12 mouse cellular contexts compared by ENCODE assay signal in genomic region chr12:40794756-40795155, GRCm38 (mm10).
"Had no signal": no experiment of that assay in that cellular context is flagged by ENCODE, and none has a peak within 500 bp of the region (broad histone marks: within the 10 kb centered on the region; RNA-seq: fewer than 3 reads in every experiment).

No protein-coding gene starts in this region.

- ATAC-seq: intestine, postnatal 0 days had no signal

- H3K4me3 ChIP-seq: limb, embryonic 12.5 days; limb, embryonic 15.5 days; liver, embryonic 13.5 days had no signal

- H3K9ac ChIP-seq: limb, embryonic 12.5 days; limb, embryonic 15.5 days; liver, embryonic 13.5 days had no signal

- H3K27me3 ChIP-seq: limb, embryonic 15.5 days; liver, embryonic 13.5 days had no signal

- H3K4me2 ChIP-seq: limb, embryonic 12.5 days; limb, embryonic 15.5 days; liver, embryonic 13.5 days; midbrain, embryonic 11.5 days had no signal

- H3K36me3 ChIP-seq: limb, embryonic 12.5 days; limb, embryonic 15.5 days; liver, embryonic 13.5 days had no signal

- DNase-seq: left cerebral cortex, postnatal 4 days; liver, embryonic 13.5 days; lung, adult 2 months; lung, postnatal 14 days; lung, postnatal 4 days; midbrain, embryonic 14.5 days; thymus, adult 18-20 months; thymus, postnatal 36 days had no signal

- H3K27ac ChIP-seq: limb, embryonic 12.5 days; limb, embryonic 15.5 days; liver, embryonic 13.5 days had no signal

- H3K9me3 ChIP-seq: limb, embryonic 12.5 days; limb, embryonic 15.5 days; liver, embryonic 13.5 days had no signal
